Mouse (Mus musculus) adrenal gland, postnatal 10 days (tissue): ENCODE data around the gene Phf14. TPM values are rescaled to one million over a fixed set of nuclear protein-coding genes. Genes with fewer than 3 reads are reported as not detected.
"Not testable (repeated sequence)": the region's sequence is repeated elsewhere in the genome, so short reads cannot be mapped to it uniquely, and the experiment has no call there.

Experiments
- DNase-seq: peaks from one replicate; pipeline ENCODE4 v3.0.0; 2021; ENCODE audit warnings: mixed read lengths
- total RNA-seq, 2 experiments: library from RNA; stranded (reverse); gene quantifications; 2 replicates each; pipeline ENCODE4 v1.2.3; 2021

Phf14 gene
- total RNA-seq, 2 experiments from 2014 or later = 42.3 to 60.8 TPM

- DNase-seq = no peak
These were observed 181.9 kb downstream of the Phf14 start for GRCm38 (mm10) chr6:12089439-12089992.

DNA sequence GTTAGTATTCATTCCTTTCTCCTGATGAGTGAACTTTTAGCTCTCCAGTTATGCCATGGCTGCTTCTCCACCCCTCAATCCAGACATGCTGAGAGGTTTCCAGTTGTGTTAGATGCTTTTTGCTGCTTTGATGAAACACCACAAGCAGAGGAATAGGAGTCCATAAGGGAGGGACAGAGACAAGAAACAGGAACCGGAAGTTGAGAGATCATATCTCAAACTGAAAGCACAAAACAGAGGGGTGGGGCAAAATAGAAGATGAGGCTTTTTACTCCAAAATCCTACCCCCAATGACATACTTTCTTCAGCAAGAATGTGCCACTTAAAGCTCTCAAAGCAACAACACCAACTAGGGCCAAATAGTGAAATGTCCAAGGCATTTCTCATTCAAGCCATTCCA lies 188.1 kb downstream of the Phf14 start:
- no peak for DNase-seq

- DNase-seq = no peak
These were observed 189.5 kb downstream of the Phf14 start for GRCm38 (mm10) chr6:12097125-12097524.

- DNase-seq = no peak
These were observed 197.5 kb downstream of the Phf14 start for GRCm38 (mm10) chr6:12105144-12105543.

GRCm38 (mm10) chr6:12107326-12107725 lies 199.7 kb downstream of the Phf14 start:
- no peak for DNase-seq

GRCm38 (mm10) chr6:12107786-12108185 lies 200.2 kb downstream of the Phf14 start:
- DNase-seq = no peak

DNA sequence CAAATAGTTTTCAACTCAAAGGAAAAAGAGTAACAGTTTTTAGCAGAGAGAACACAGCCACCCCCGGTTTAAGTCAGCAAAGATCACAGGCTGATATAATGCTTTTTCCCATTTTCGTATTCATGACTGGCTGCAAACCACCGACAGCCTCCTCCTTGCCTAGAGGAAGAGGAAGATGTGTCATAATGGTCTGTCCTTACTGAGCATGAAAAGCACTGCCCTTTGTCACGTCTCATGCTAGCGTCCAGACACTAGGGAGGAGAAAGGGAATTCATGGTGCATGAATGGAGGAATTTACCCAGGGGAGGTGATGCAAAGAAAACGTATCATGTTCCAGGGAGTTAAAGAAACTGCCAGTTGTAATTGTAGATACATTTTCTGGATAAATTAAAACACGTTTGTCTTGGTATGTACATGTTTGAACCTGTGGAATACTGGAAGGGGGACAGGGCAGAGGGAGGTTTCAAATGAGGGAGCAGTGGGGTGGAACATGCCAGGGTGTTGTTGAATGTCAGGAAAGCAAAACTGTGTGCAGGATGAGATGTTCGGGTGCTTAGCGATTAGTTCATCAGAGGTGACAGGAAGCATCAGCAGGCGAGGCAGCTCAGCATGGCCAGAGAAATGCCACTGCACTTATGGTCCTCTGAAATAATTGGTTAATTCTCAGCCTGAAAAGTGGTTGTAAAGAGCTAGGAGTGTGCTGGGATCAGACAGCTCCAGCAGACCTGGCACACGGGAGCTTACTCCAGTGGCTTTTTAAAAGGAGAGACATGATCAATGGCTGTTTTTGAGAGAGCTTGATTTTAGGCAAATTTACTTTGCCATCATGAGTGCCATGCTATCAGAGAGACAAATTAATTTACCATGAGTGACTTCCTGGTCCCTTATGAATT lies 209.6 kb downstream of the Phf14 start:
- DNase-seq = no peak

GRCm38 (mm10) chr6:12117819-12118570 lies 210.4 kb downstream of the Phf14 start:
- no peak for DNase-seq

- DNase-seq = no peak
These were observed 215.2 kb downstream of the Phf14 start for GRCm38 (mm10) chr6:12122759-12123158.

GRCm38 (mm10) chr6:12125031-12125803 lies 217.6 kb downstream of the Phf14 start:
- peak; percentile 68 for DNase-seq

DNA sequence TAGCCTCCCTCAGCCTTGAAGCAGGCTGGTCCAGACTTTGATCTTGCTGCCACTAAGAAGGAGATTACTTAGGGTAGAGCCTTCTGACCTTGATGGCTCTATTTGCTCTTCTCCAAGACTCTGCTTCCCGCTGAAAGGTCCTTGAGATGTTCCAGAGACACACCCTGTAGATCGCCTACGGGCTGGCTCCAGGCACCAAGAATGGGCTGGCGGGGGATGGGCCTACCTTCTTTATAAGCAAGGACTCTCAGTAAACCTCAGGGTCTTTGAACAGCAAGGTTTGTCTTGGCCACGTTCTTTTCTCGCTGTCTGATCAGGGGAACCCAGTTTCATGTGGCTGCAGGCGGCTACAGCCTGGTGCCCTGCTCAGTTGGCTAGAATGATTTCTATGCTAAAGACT lies 219.0 kb downstream of the Phf14 start:
- DNase-seq = not testable (repeated sequence)

- DNase-seq = no peak
These were observed 219.7 kb downstream of the Phf14 start for GRCm38 (mm10) chr6:12127287-12127686.

Other genes starting within 250 kb of the Phf14 start
- gene Ndufa4, start 312 bp upstream of the Phf14 start, total RNA-seq = 1,000 to 10,000 TPM; 1,742 to 1,777 TPM